Mouse (Mus musculus) midbrain, embryonic 12.5 days (tissue): Measurements from ENCODE around the gene Tmeff1. TPM values are rescaled to one million over a fixed set of nuclear protein-coding genes. Genes with fewer than 3 reads are reported as not detected.

ENCODE experiments used
- ATAC-seq: fragments of 200-750 bp; cut with Nextera tagmentation; 2 replicates; pipeline ENCODE4 v1.8.0; 2017; ENCODE audit warnings: low read depth, moderate TSS enrichment, moderate library complexity; ENCODE audit not compliant: low FRiP score
- H3K27ac ChIP-seq: fragments of 300-500 bp; sonication (generic); replicated peaks from 2 replicates; pipeline ENCODE4 v1.5.1; 2016; ENCODE audit warnings: mild to moderate bottlenecking
- H3K27me3 ChIP-seq: fragments of 300-500 bp; sonication (generic); 2 replicates; pipeline ENCODE4 v1.6.1; 2016; ENCODE audit warnings: mild to moderate bottlenecking
- H3K36me3 ChIP-seq: fragments of 300-500 bp; sonication (generic); 2 replicates; pipeline ENCODE4 v1.6.1; 2016
- H3K4me1 ChIP-seq: fragments of 300-500 bp; sonication (generic); 2 replicates; pipeline ENCODE4 v1.6.1; 2016
- H3K4me2 ChIP-seq: fragments of 300-500 bp; sonication (generic); replicated peaks from 2 replicates; pipeline ENCODE4 v1.6.1; 2016; ENCODE audit warnings: mild to moderate bottlenecking, moderate library complexity
- H3K4me3 ChIP-seq: fragments of 300-500 bp; sonication (generic); 2 replicates; pipeline ENCODE4 v1.5.1; 2016; ENCODE audit warnings: mild to moderate bottlenecking
- H3K9ac ChIP-seq: fragments of 300-500 bp; sonication (generic); replicated peaks from 2 replicates; pipeline ENCODE4 v1.6.1; 2016; ENCODE audit warnings: mild to moderate bottlenecking, moderate library complexity
- H3K9me3 ChIP-seq: fragments of 300-500 bp; sonication (generic); 2 replicates; pipeline ENCODE4 v1.6.1; 2016; ENCODE audit warnings: mild to moderate bottlenecking
- WGBS: fragments of 180-500 bp; shearing (Covaris S2); methylation state at CpG from one replicate; pipeline ENCODE4 v1.1.7; 2016; 5-methylcytosine and 5-hydroxymethylcytosine counted together
- polyA plus RNA-seq: library from polyadenylated mRNA; unstranded; fragments of >200 nt; fragmentation: Nextera tagmentation; extraction: Ambion mirVana; gene quantifications from 2 replicates; pipeline ENCODE4 v1.2.1, GENCODE M21; 2016

Tmeff1 gene
- 268 and 311 TPM in 2 replicates for polyA plus RNA-seq

GRCm38 (mm10) chr4:48584421-48585240 is at the start of gene Tmeff1:
Gene Tmeff1 (plus strand): TSS chr4:48585174.
- WGBS, result 1% methylated on average over 42 of the region's 64 CpGs
- Histone ChIP-seq H3K27me3 (no peaks in the 10 kb centered on the region), H3K9me3 (no peaks in the 10 kb centered on the region), H3K4me2 (peak within 1 kb of the TSS; percentile 68), H3K4me1 (peaks cover 33% of the 10 kb centered on the region), H3K36me3 (0 out of 2 replicates have a peak, but pooled peaks cover 4% of the 10 kb centered on the region), H3K27ac (peak within 1 kb of the TSS; percentile 100), H3K4me3 (peak within 1 kb of the TSS; percentile 99), H3K9ac (peak within 1 kb of the TSS; percentile 99)
- ATAC-seq, result peak; percentile 85

- no peak overlapping the region for H3K4me3 ChIP-seq
- H3K4me2 ChIP-seq, result no peak overlapping the region
- H3K27me3 ChIP-seq, result no peaks in the 10 kb centered on the region
- WGBS, result 84% methylated on average over 5 of the region's 5 CpGs
- H3K4me1 ChIP-seq, result peaks cover 14% of the 10 kb centered on the region; the same call in 1 of the 2 replicates
- H3K36me3 ChIP-seq, result no peaks in the 10 kb centered on the region
- H3K9me3 ChIP-seq, result no peaks in the 10 kb centered on the region
- no peak overlapping the region for H3K27ac ChIP-seq
- ATAC-seq, result no peak
- no peak overlapping the region for H3K9ac ChIP-seq
Observed at GRCm38 (mm10) chr4:48536275-48536674, 48.7 kb upstream of the Tmeff1 start.

- H3K4me3 ChIP-seq, result no peak overlapping the region
- no peak overlapping the region for H3K27ac ChIP-seq
- peaks cover 21% of the 10 kb centered on the region for H3K4me1 ChIP-seq
- H3K27me3 ChIP-seq, result no peaks in the 10 kb centered on the region
- H3K4me2 ChIP-seq, result no peak overlapping the region
- 75% methylated on average over 5 of the region's 5 CpGs for WGBS
- no peak overlapping the region for H3K9ac ChIP-seq
- ATAC-seq, result no peak
- H3K9me3 ChIP-seq, result no peaks in the 10 kb centered on the region
- no peaks in the 10 kb centered on the region for H3K36me3 ChIP-seq
Observed at GRCm38 (mm10) chr4:48537024-48537423, 48.0 kb upstream of the Tmeff1 start.

GRCm38 (mm10) chr4:48538581-48538980 is 46.4 kb upstream of the Tmeff1 start:
- Histone ChIP-seq H3K27me3 (no peaks in the 10 kb centered on the region), H3K9ac (no peak overlapping the region), H3K4me3 (no peak overlapping the region), H3K4me2 (no peak overlapping the region), H3K4me1 (peaks cover 36% of the 10 kb centered on the region), H3K36me3 (no peaks in the 10 kb centered on the region), H3K9me3 (no peaks in the 10 kb centered on the region), H3K27ac (no peak overlapping the region)
- 89% methylated on average over 2 of the region's 2 CpGs for WGBS
- ATAC-seq, result no peak

GRCm38 (mm10) chr4:48539841-48540575 is 45.0 kb upstream of the Tmeff1 start, which contains the start of gene Msantd3:
Gene Msantd3 (plus strand): TSS chr4:48539935.
- peak; percentile 70 for ATAC-seq
- Histone ChIP-seq H3K9me3 (no peaks in the 10 kb centered on the region), H3K36me3 (no peaks in the 10 kb centered on the region), H3K4me1 (peaks cover 51% of the 10 kb centered on the region), H3K9ac (peak within 1 kb of the TSS; percentile 98), H3K4me2 (peak within 1 kb of the TSS; percentile 73), H3K27ac (peak within 1 kb of the TSS; percentile 95), H3K4me3 (peak within 1 kb of the TSS; percentile 88), H3K27me3 (no peaks in the 10 kb centered on the region)
- under 1% methylated on average over 64 of the region's 86 CpGs for WGBS

- no peaks in the 10 kb centered on the region for H3K9me3 ChIP-seq
- peak overlapping the region; percentile 73 for H3K4me2 ChIP-seq
- no peaks in the 10 kb centered on the region for H3K36me3 ChIP-seq
- peak; percentile 60 for ATAC-seq
- peak overlapping the region; percentile 98 for H3K9ac ChIP-seq
- H3K4me3 ChIP-seq, result peak overlapping the region; percentile 88
- H3K27me3 ChIP-seq, result no peaks in the 10 kb centered on the region
- peak overlapping the region; percentile 95 for H3K27ac ChIP-seq
- peaks cover 57% of the 10 kb centered on the region for H3K4me1 ChIP-seq
- 1% methylated on average over 23 of the region's 50 CpGs for whole genome bisulfite sequencing
Observed at GRCm38 (mm10) chr4:48540576-48541111, 44.3 kb upstream of the Tmeff1 start.

GRCm38 (mm10) chr4:48541526-48542250 is 43.3 kb upstream of the Tmeff1 start:
- peaks cover 67% of the 10 kb centered on the region for H3K4me1 ChIP-seq
- H3K4me2 ChIP-seq, result peak overlapping the region; percentile 73
- H3K27ac ChIP-seq, result peak overlapping the region; percentile 36; the same call in 1 of the 2 replicates
- no peak for ATAC-seq
- peak overlapping the region; percentile 88 for H3K4me3 ChIP-seq
- H3K9me3 ChIP-seq, result no peaks in the 10 kb centered on the region
- peak overlapping the region; percentile 98 for H3K9ac ChIP-seq
- H3K36me3 ChIP-seq, result no peaks in the 10 kb centered on the region
- 3% methylated on average over 15 of the region's 15 CpGs for WGBS
- H3K27me3 ChIP-seq, result no peaks in the 10 kb centered on the region

- H3K4me3 ChIP-seq, result peak overlapping the region; percentile 14; the same call in 1 of the 2 replicates
- H3K9me3 ChIP-seq, result no peaks in the 10 kb centered on the region
- ATAC-seq, result no peak
- H3K27ac ChIP-seq, result no peak overlapping the region
- no peak overlapping the region for H3K9ac ChIP-seq
- peak overlapping the region; percentile 73 for H3K4me2 ChIP-seq
- H3K27me3 ChIP-seq, result no peaks in the 10 kb centered on the region
- 35% methylated on average over 5 of the region's 5 CpGs for WGBS
- no peaks in the 10 kb centered on the region for H3K36me3 ChIP-seq
- H3K4me1 ChIP-seq, result peaks cover 69% of the 10 kb centered on the region
Observed at GRCm38 (mm10) chr4:48542351-48542750, 42.6 kb upstream of the Tmeff1 start.

- peak overlapping the region; percentile 73; the same call in 1 of the 2 replicates for H3K4me2 ChIP-seq
- no peak overlapping the region for H3K4me3 ChIP-seq
- H3K27ac ChIP-seq, result no peak overlapping the region
- H3K9me3 ChIP-seq, result no peaks in the 10 kb centered on the region
- no peaks in the 10 kb centered on the region for H3K36me3 ChIP-seq
- H3K4me1 ChIP-seq, result peaks cover 77% of the 10 kb centered on the region
- ATAC-seq, result no peak
- no peak overlapping the region; the same call in 1 of the 2 replicates for H3K9ac ChIP-seq
- WGBS, result 64% methylated on average over 6 of the region's 6 CpGs
- H3K27me3 ChIP-seq, result no peaks in the 10 kb centered on the region
Observed at GRCm38 (mm10) chr4:48543071-48543865, 41.7 kb upstream of the Tmeff1 start.

GRCm38 (mm10) chr4:48544141-48544540 is 40.8 kb upstream of the Tmeff1 start:
- WGBS, result 65% methylated on average over 8 of the region's 8 CpGs
- no peaks in the 10 kb centered on the region for H3K27me3 ChIP-seq
- H3K36me3 ChIP-seq, result no peaks in the 10 kb centered on the region
- H3K4me2 ChIP-seq, result no peak overlapping the region; the same call in 1 of the 2 replicates
- H3K9me3 ChIP-seq, result no peaks in the 10 kb centered on the region
- ATAC-seq, result no peak
- no peak overlapping the region for H3K27ac ChIP-seq
- H3K4me3 ChIP-seq, result no peak overlapping the region
- H3K9ac ChIP-seq, result no peak overlapping the region; the same call in 1 of the 2 replicates
- H3K4me1 ChIP-seq, result peaks cover 84% of the 10 kb centered on the region
